Mouse (Mus musculus) 3134 (cell line): Measurements from ENCODE around the gene Prss38.

Experiments used
- DNase-seq: peaks from one replicate; pipeline ENCODE4 v3.0.0-alpha.2; 2011; ENCODE audit warnings: low spot score; ENCODE audit not compliant: insufficient read length; ENCODE audit errors: extremely low read depth

Gene Prss38

GRCm38 (mm10) chr11:59330560-59330959 lies 44.9 kb downstream of the Prss38 start:
- peak; percentile 52 for DNase-seq

- DNase-seq: no peak
Observed at GRCm38 (mm10) chr11:59329616-59330015, 45.8 kb downstream of the Prss38 start.

GRCm38 (mm10) chr11:59327625-59328024 lies 47.8 kb downstream of the Prss38 start:
- no peak for DNase-seq

- no peak for DNase-seq
Observed at GRCm38 (mm10) chr11:59324777-59325176, 50.7 kb downstream of the Prss38 start.

GRCm38 (mm10) chr11:59322988-59323387 lies 52.5 kb downstream of the Prss38 start:
- no peak for DNase-seq
